Mouse (Mus musculus) heart, embryonic 13.5 days (tissue): Measurements from ENCODE around the gene Cpeb1. TPM values are rescaled to one million over a fixed set of nuclear protein-coding genes. Genes with fewer than 3 reads are reported as not detected.
"Not testable (repeated sequence)": the region's sequence is repeated elsewhere in the genome, so short reads cannot be mapped to it uniquely, and the experiment has no call there.

Source experiments
- ATAC-seq: fragments of 200-750 bp; cut with Nextera tagmentation; 2 replicates; pipeline ENCODE4 v1.8.0; 2017; ENCODE audit warnings: moderate TSS enrichment; ENCODE audit not compliant: insufficient number of reproducible peaks, low FRiP score, low TSS enrichment; ENCODE audit errors: extremely low read depth
- H3K27ac ChIP-seq: fragments of 300-500 bp; sonication (generic); replicated peaks from 2 replicates; pipeline ENCODE4 v1.5.1; 2015; ENCODE audit warnings: moderate library complexity, mild to moderate bottlenecking, inconsistent platforms
- H3K27me3 ChIP-seq: fragments of 300-500 bp; sonication (generic); replicated peaks from 2 replicates; pipeline ENCODE4 v1.6.1; 2015; ENCODE audit warnings: mild to moderate bottlenecking, inconsistent platforms
- H3K36me3 ChIP-seq: fragments of 300-500 bp; sonication (generic); 2 replicates; pipeline ENCODE4 v1.6.1; 2015; ENCODE audit warnings: mild to moderate bottlenecking, inconsistent platforms
- H3K4me1 ChIP-seq: fragments of 300-500 bp; sonication (generic); 2 replicates; pipeline ENCODE4 v1.6.1; 2015; ENCODE audit warnings: inconsistent platforms
- H3K4me2 ChIP-seq: fragments of 300-500 bp; sonication (generic); 2 replicates; pipeline ENCODE4 v1.6.1; 2015; ENCODE audit warnings: inconsistent platforms, mild to moderate bottlenecking, moderate library complexity
- H3K4me3 ChIP-seq: fragments of 300-500 bp; sonication (generic); 2 replicates; pipeline ENCODE4 v1.5.1; 2015; ENCODE audit warnings: moderate library complexity, mild to moderate bottlenecking, inconsistent platforms
- H3K9ac ChIP-seq: fragments of 300-500 bp; sonication (generic); 2 replicates; pipeline ENCODE4 v1.6.1; 2015; ENCODE audit warnings: inconsistent platforms, mild to moderate bottlenecking, moderate library complexity
- H3K9me3 ChIP-seq: fragments of 300-500 bp; sonication (generic); 2 replicates; pipeline ENCODE4 v1.6.1; 2016; ENCODE audit warnings: inconsistent platforms
- WGBS: fragments of 180-500 bp; shearing (Covaris S2); methylation state at CpG from one replicate; pipeline ENCODE4 v1.1.7; 2015; ENCODE audit warnings: mixed read lengths; 5-methylcytosine and 5-hydroxymethylcytosine counted together
- polyA plus RNA-seq: library from polyadenylated mRNA; unstranded; fragments of >200 nt; fragmentation: Nextera tagmentation; extraction: Ambion mirVana; gene quantifications from 2 replicates; pipeline ENCODE4 v1.2.1, GENCODE M21; 2015

Gene Cpeb1
- polyA plus RNA-seq, result 2.4 and 4.1 TPM in 2 replicates

- no peak within 1 kb of the TSS for H3K27ac ChIP-seq
- H3K4me3 ChIP-seq, result peak within 1 kb of the TSS; percentile 62
- no peaks in the 10 kb centered on the region for H3K36me3 ChIP-seq
- H3K9ac ChIP-seq, result peak within 1 kb of the TSS; percentile 66
- peaks cover 93% of the 10 kb centered on the region for H3K27me3 ChIP-seq
- no peak for ATAC-seq
- no peaks in the 10 kb centered on the region for H3K9me3 ChIP-seq
- peak within 1 kb of the TSS; percentile 95 for H3K4me2 ChIP-seq
- peaks cover 29% of the 10 kb centered on the region for H3K4me1 ChIP-seq
- WGBS, result 1% methylated on average over 28 of the region's 28 CpGs
These were observed at the start of gene Cpeb1 for GRCm38 (mm10) chr7:81455155-81455651. Gene Cpeb1, minus strand, starts transcription at chr7:81455465.

- no peak overlapping the region for H3K4me2 ChIP-seq
- H3K4me3 ChIP-seq, result no peak overlapping the region
- no peaks in the 10 kb centered on the region for H3K9me3 ChIP-seq
- ATAC-seq, result no peak
- H3K9ac ChIP-seq, result no peak overlapping the region
- H3K4me1 ChIP-seq, result no peaks in the 10 kb centered on the region
- H3K27ac ChIP-seq, result no peak overlapping the region
- 71% methylated on average over 2 of the region's 2 CpGs for WGBS
- H3K27me3 ChIP-seq, result peaks cover 23% of the 10 kb centered on the region
- no peaks in the 10 kb centered on the region for H3K36me3 ChIP-seq
These were observed 45.8 kb upstream of the Cpeb1 start for GRCm38 (mm10) chr7:81501050-81501449.

- 33% methylated on average over 7 of the region's 7 CpGs for WGBS
- no peak within 1 kb of the TSS for H3K4me3 ChIP-seq
These were observed 42.9 kb upstream of the Cpeb1 start, which contains the start of gene BC048679 for GRCm38 (mm10) chr7:81498181-81498580. Gene BC048679, minus strand, starts transcription at chr7:81498281.

GRCm38 (mm10) chr7:81497171-81497570, 41.9 kb upstream of the Cpeb1 start:
- H3K36me3 ChIP-seq, result no peaks in the 10 kb centered on the region
- no peak overlapping the region for H3K27ac ChIP-seq
- 53% methylated on average over 6 of the region's 6 CpGs for WGBS
- H3K4me2 ChIP-seq, result no peak overlapping the region
- H3K9me3 ChIP-seq, result no peaks in the 10 kb centered on the region
- no peak overlapping the region for H3K9ac ChIP-seq
- ATAC-seq, result no peak
- H3K4me1 ChIP-seq, result peaks cover 10% of the 10 kb centered on the region
- peaks cover 62% of the 10 kb centered on the region for H3K27me3 ChIP-seq
- no peak overlapping the region for H3K4me3 ChIP-seq

More at GRCm38 (mm10) chr7:81498181-81498580, 42.9 kb upstream of the Cpeb1 start, which contains the start of gene BC048679:
- H3K4me2 ChIP-seq, result no peak within 1 kb of the TSS
- H3K27ac ChIP-seq, result no peak within 1 kb of the TSS
- H3K36me3 ChIP-seq, result no peaks in the 10 kb centered on the region
- no peaks in the 10 kb centered on the region for H3K9me3 ChIP-seq
- H3K9ac ChIP-seq, result no peak within 1 kb of the TSS
- ATAC-seq, result no peak
- H3K27me3 ChIP-seq, result peaks cover 52% of the 10 kb centered on the region
- H3K4me1 ChIP-seq, result peaks cover 6% of the 10 kb centered on the region

- H3K27me3 ChIP-seq, result peaks cover 84% of the 10 kb centered on the region
- peak within 1 kb of the TSS; percentile 33; the same call in 1 of the 2 replicates for H3K9ac ChIP-seq
- under 1% methylated on average over 57 of the region's 57 CpGs for WGBS
- H3K9me3 ChIP-seq, result no peaks in the 10 kb centered on the region
- H3K36me3 ChIP-seq, result no peaks in the 10 kb centered on the region
- H3K4me2 ChIP-seq, result peak within 1 kb of the TSS; percentile 90
- no peak within 1 kb of the TSS for H3K27ac ChIP-seq
- peak within 1 kb of the TSS; percentile 67 for H3K4me3 ChIP-seq
- ATAC-seq, result no peak
- peaks cover 13% of the 10 kb centered on the region for H3K4me1 ChIP-seq
These were observed 38.2 kb upstream of the Cpeb1 start, which contains the start of gene Ap3b2 for GRCm38 (mm10) chr7:81493331-81494021. Gene Ap3b2, minus strand, starts transcription at chr7:81493925.

- WGBS, result 51% methylated on average over 9 of the region's 9 CpGs
- H3K36me3 ChIP-seq, result no peaks in the 10 kb centered on the region
- H3K9ac ChIP-seq, result no peak overlapping the region
- peaks cover 76% of the 10 kb centered on the region for H3K27me3 ChIP-seq
- no peak overlapping the region; the same call in 1 of the 2 replicates for H3K4me3 ChIP-seq
- no peaks in the 10 kb centered on the region for H3K9me3 ChIP-seq
- H3K27ac ChIP-seq, result no peak overlapping the region
- peak overlapping the region; percentile 90 for H3K4me2 ChIP-seq
- peaks cover 13% of the 10 kb centered on the region for H3K4me1 ChIP-seq
- no peak for ATAC-seq
These were observed 37.4 kb upstream of the Cpeb1 start for GRCm38 (mm10) chr7:81492628-81493027.

- H3K27ac ChIP-seq, result no peak overlapping the region
- H3K4me3 ChIP-seq, result no peak overlapping the region
- 19% methylated on average over 9 of the region's 9 CpGs for WGBS
- H3K4me2 ChIP-seq, result no peak overlapping the region
- H3K36me3 ChIP-seq, result no peaks in the 10 kb centered on the region
- peaks cover 48% of the 10 kb centered on the region for H3K27me3 ChIP-seq
- ATAC-seq, result no peak
- H3K4me1 ChIP-seq, result peaks cover 13% of the 10 kb centered on the region
- no peaks in the 10 kb centered on the region for H3K9me3 ChIP-seq
- H3K9ac ChIP-seq, result no peak overlapping the region
These were observed 34.4 kb upstream of the Cpeb1 start for GRCm38 (mm10) chr7:81489649-81490048.

- peaks cover 4% of the 10 kb centered on the region; the same call in 1 of the 2 replicates for H3K4me1 ChIP-seq
- peaks cover 39% of the 10 kb centered on the region for H3K27me3 ChIP-seq
- no peak for ATAC-seq
- WGBS, result 9% methylated on average over 8 of the region's 8 CpGs
- H3K4me2 ChIP-seq, result no peak overlapping the region
- no peak overlapping the region for H3K9ac ChIP-seq
- no peak overlapping the region for H3K27ac ChIP-seq
- H3K4me3 ChIP-seq, result no peak overlapping the region
- no peaks in the 10 kb centered on the region for H3K36me3 ChIP-seq
- no peaks in the 10 kb centered on the region for H3K9me3 ChIP-seq
These were observed 25.5 kb upstream of the Cpeb1 start for GRCm38 (mm10) chr7:81480800-81481199.

- no peak for ATAC-seq
- WGBS, result 57% methylated on average over 3 of the region's 3 CpGs
- H3K27ac ChIP-seq, result no peak overlapping the region
- H3K9ac ChIP-seq, result no peak overlapping the region
- H3K36me3 ChIP-seq, result no peaks in the 10 kb centered on the region
- H3K4me1 ChIP-seq, result peaks cover 4% of the 10 kb centered on the region; the same call in 1 of the 2 replicates
- no peaks in the 10 kb centered on the region for H3K9me3 ChIP-seq
- H3K27me3 ChIP-seq, result peaks cover 49% of the 10 kb centered on the region
- no peak overlapping the region for H3K4me3 ChIP-seq
- no peak overlapping the region for H3K4me2 ChIP-seq
These were observed 24.3 kb upstream of the Cpeb1 start for GRCm38 (mm10) chr7:81479531-81480090.

GRCm38 (mm10) chr7:81478261-81478660, 23.0 kb upstream of the Cpeb1 start:
- not testable (repeated sequence) for ATAC-seq, H3K4me3 ChIP-seq

GRCm38 (mm10) chr7:81476833-81477232, 21.6 kb upstream of the Cpeb1 start:
- ATAC-seq, result no peak
- H3K4me2 ChIP-seq, result peak overlapping the region; percentile 59
- peak overlapping the region; percentile 27 for H3K4me3 ChIP-seq
- peaks cover 4% of the 10 kb centered on the region; the same call in 1 of the 2 replicates for H3K4me1 ChIP-seq
- H3K27me3 ChIP-seq, result peaks cover 66% of the 10 kb centered on the region
- no peak overlapping the region for H3K9ac ChIP-seq
- H3K9me3 ChIP-seq, result no peaks in the 10 kb centered on the region
- no peaks in the 10 kb centered on the region for H3K36me3 ChIP-seq
- 9% methylated on average over 24 of the region's 24 CpGs for WGBS
- H3K27ac ChIP-seq, result no peak overlapping the region

More at GRCm38 (mm10) chr7:81478261-81478660, 23.0 kb upstream of the Cpeb1 start:
- H3K36me3 ChIP-seq, H3K4me1 ChIP-seq, H3K9me3 ChIP-seq, H3K4me2 ChIP-seq, H3K9ac ChIP-seq, H3K27ac ChIP-seq: not testable (repeated sequence)
- peaks cover 59% of the 10 kb centered on the region for H3K27me3 ChIP-seq
